Mouse (Mus musculus): ENCODE measurements around the gene Robo4. TPM values are rescaled to one million over a fixed set of nuclear protein-coding genes. Genes with fewer than 3 reads are reported as not detected.

Gene Robo4
- polyA plus RNA-seq (2014; fragmentation: Illumina TruSeq; extraction: RNeasy Lipid Tissue Mini Kit (QIAGEN cat#74804); ENCODE audit: insufficient read depth, low read depth, low replicate concordance): 26.5 TPM

GRCm38 (mm10) chr9:37401802-37402201, at the start of gene Robo4:
TSS of gene Robo4 (plus strand) at chr9:37401897.

GRCm38 (mm10) chr9:37367301-37368080, 34.2 kb upstream of the Robo4 start, which contains the start of gene Hepacam:
TSS of gene Hepacam (plus strand) at chr9:37367351.

GRCm38 (mm10) chr9:37432720-37433421, 31.2 kb downstream of the Robo4 start, which contains the start of gene Robo3:
TSS of gene Robo3 (minus strand) at chr9:37433246.

Other genes starting within 250 kb of the Robo4 start
- gene Tmem218, start 193.7 kb upstream of the Robo4 start, polyA plus RNA-seq (2014; fragmentation: Illumina TruSeq; extraction: RNeasy Lipid Tissue Mini Kit (QIAGEN cat#74804); ENCODE audit: insufficient read depth, low read depth, low replicate concordance): 5.5 TPM
- 1.8 TPM for gene Slc37a2, start 146.2 kb upstream of the Robo4 start, polyA plus RNA-seq (2014; fragmentation: Illumina TruSeq; extraction: RNeasy Lipid Tissue Mini Kit (QIAGEN cat#74804); ENCODE audit: insufficient read depth, low read depth, low replicate concordance)
- 0.49 TPM for gene Ccdc15, start 53.5 kb upstream of the Robo4 start, polyA plus RNA-seq (2014; fragmentation: Illumina TruSeq; extraction: RNeasy Lipid Tissue Mini Kit (QIAGEN cat#74804); ENCODE audit: insufficient read depth, low read depth, low replicate concordance)
- gene Hepacam, start 34.5 kb upstream of the Robo4 start, polyA plus RNA-seq (2014; fragmentation: Illumina TruSeq; extraction: RNeasy Lipid Tissue Mini Kit (QIAGEN cat#74804); ENCODE audit: insufficient read depth, low read depth, low replicate concordance): 1.0 TPM
- not detected for gene Robo3, start 31.3 kb downstream of the Robo4 start, polyA plus RNA-seq (2014; fragmentation: Illumina TruSeq; extraction: RNeasy Lipid Tissue Mini Kit (QIAGEN cat#74804); ENCODE audit: insufficient read depth, low read depth, low replicate concordance)
- gene Msantd2, start 87.4 kb downstream of the Robo4 start, polyA plus RNA-seq (2014; fragmentation: Illumina TruSeq; extraction: RNeasy Lipid Tissue Mini Kit (QIAGEN cat#74804); ENCODE audit: insufficient read depth, low read depth, low replicate concordance): 10.8 TPM
- 191 TPM for gene Esam, start 126.2 kb downstream of the Robo4 start, polyA plus RNA-seq (2014; fragmentation: Illumina TruSeq; extraction: RNeasy Lipid Tissue Mini Kit (QIAGEN cat#74804); ENCODE audit: insufficient read depth, low read depth, low replicate concordance)
- gene Vsig2, start 137.4 kb downstream of the Robo4 start, polyA plus RNA-seq (2014; fragmentation: Illumina TruSeq; extraction: RNeasy Lipid Tissue Mini Kit (QIAGEN cat#74804); ENCODE audit: insufficient read depth, low read depth, low replicate concordance): 27.5 TPM
- 13.8 TPM for gene Nrgn, start 151.0 kb downstream of the Robo4 start, polyA plus RNA-seq (2014; fragmentation: Illumina TruSeq; extraction: RNeasy Lipid Tissue Mini Kit (QIAGEN cat#74804); ENCODE audit: insufficient read depth, low read depth, low replicate concordance)
- gene Siae, start 153.8 kb downstream of the Robo4 start, polyA plus RNA-seq (2014; fragmentation: Illumina TruSeq; extraction: RNeasy Lipid Tissue Mini Kit (QIAGEN cat#74804); ENCODE audit: insufficient read depth, low read depth, low replicate concordance): 7.7 TPM
- 30.4 TPM for gene Spa17, start 211.8 kb downstream of the Robo4 start, polyA plus RNA-seq (2014; fragmentation: Illumina TruSeq; extraction: RNeasy Lipid Tissue Mini Kit (QIAGEN cat#74804); ENCODE audit: insufficient read depth, low read depth, low replicate concordance)